Mouse (Mus musculus): Measurements from ENCODE around the gene 2210407C18Rik. TPM values are rescaled to one million over a fixed set of nuclear protein-coding genes. Genes with fewer than 3 reads are reported as not detected.

Gene 2210407C18Rik
- total RNA-seq, 2 experiments from 2014 or later, result not detected

- intact Hi-C loops (cut with DNase I), result no loop called here
- DNase-seq (ENCODE audit: extremely low spot score in 1 of 2, low spot score in 2 of 2), result no peak
Measured at GRCm38 (mm10) chr11:58605228-58605627, 10.6 kb downstream of the 2210407C18Rik start.

- no peak for DNase-seq (ENCODE audit: extremely low spot score in 1 of 2, low spot score in 2 of 2)
- intact Hi-C loops (cut with DNase I), result no loop called here
Measured at GRCm38 (mm10) chr11:58604688-58605087, 11.2 kb downstream of the 2210407C18Rik start.

- intact Hi-C loops (cut with DNase I), result no loop called here
- no peak for DNase-seq (ENCODE audit: extremely low spot score in 1 of 2, low spot score in 2 of 2)
Measured at GRCm38 (mm10) chr11:58602800-58603560, 12.9 kb downstream of the 2210407C18Rik start.

DNA sequence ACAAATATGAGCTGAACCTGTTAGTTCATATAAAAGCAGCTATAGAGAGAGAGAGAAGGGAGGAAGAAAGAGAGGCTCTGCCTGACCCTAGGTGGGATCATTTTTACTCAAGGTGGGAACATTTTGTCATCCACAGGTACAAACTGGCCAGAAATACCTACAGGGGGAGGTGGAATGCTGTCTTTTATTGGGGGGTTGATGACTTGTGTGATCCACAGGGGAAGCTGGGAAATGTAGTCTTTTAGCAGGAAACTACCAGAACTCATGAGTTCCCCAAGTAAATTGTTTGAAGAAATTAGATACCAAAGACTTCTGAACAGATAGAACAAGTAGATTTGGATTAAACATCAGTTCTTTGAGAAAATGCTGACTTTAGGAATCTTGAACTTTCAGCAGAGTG is 13.8 kb downstream of the 2210407C18Rik start:
- intact Hi-C loops (cut with DNase I), result no loop called here
- no peak for DNase-seq (ENCODE audit: extremely low spot score in 1 of 2, low spot score in 2 of 2)

- intact Hi-C loops (cut with DNase I), result no loop called here
- no peak for DNase-seq (ENCODE audit: extremely low spot score in 1 of 2, low spot score in 2 of 2)
Measured at GRCm38 (mm10) chr11:58597837-58598236, 18.0 kb downstream of the 2210407C18Rik start.

DNA sequence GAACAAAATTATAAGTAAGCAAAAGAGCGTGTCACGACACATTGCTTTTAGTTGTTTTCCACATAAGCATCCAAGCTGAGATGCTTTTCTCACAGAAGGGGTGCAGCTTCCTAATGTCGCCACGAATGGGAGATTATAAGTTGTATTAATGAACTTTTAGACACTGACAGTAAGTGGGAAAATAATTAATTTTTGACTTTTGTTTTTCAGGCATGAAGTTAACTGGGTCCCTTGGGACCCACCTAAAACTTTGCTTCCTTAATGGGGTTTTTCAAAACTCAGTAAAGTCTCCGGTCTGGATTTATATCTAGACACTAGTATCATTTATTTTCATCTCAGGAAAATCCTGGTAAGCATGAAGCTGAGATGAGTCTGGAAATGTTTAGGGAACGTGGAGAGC is 21.1 kb downstream of the 2210407C18Rik start, which contains the start of gene Olfr324:
TSS of gene Olfr324 (plus strand) at position 301 of the 400 bp plus-strand sequence.
- intact Hi-C loops (cut with DNase I), result no loop called here
- DNase-seq (ENCODE audit: extremely low spot score in 1 of 2, low spot score in 2 of 2), result no peak

- intact Hi-C loops (cut with DNase I), result no loop called here
- no peak for DNase-seq (ENCODE audit: extremely low spot score in 1 of 2, low spot score in 2 of 2)
Measured at GRCm38 (mm10) chr11:58588620-58589250, 27.1 kb downstream of the 2210407C18Rik start.

DNA sequence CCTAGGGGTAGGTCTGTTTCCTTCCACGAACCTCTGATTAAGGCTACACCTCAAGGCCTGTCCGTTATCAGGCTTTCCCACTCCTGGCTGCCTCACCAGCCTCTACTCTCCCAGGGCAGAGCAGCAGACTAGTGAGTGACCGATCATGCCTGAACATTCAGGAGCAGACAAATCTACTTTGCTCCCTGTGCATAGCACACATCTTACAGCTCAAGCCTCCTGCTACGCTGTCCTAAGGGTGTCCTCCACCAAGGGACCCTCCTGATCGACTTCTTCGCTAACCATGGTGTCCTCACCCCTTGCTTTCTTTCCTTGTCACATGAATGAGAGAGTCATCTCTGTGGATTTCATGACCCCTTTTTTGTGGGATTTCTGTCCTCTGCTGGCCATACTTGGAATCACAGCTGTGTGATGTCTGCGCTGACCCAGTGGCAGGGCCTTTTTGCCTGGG is 28.0 kb downstream of the 2210407C18Rik start:
- peak in 1 of 2 experiments; percentile 30 for DNase-seq (ENCODE audit: extremely low spot score in 1 of 2, low spot score in 2 of 2)
- intact Hi-C loops (cut with DNase I), result loop anchor here (2.0 kb wide), 1 partner anchor 185 kb away; no protein-coding TSS in a partner anchor

DNA sequence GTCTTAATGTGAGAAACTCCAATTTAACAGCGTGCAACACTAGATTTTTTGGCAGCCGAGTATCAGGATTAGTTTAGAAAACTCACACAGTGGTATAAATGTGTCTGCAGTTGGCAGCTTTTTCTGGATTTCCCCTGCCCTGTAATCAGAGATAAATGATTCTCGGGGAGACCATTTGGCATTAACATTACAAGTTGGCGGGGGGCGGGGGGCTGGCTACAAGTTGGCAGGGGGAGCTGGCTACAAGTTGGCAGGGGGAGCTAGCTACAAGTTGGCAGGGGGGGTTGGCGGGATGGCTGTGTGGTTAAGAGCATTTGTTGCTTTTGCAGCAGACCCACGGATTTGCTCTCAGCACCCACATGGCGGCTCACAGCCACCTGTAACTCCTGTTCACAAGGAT is 37.2 kb downstream of the 2210407C18Rik start:
- intact Hi-C loops (cut with DNase I), result no loop called here
- peak in 1 of 2 experiments; percentile 57 for DNase-seq (ENCODE audit: extremely low spot score in 1 of 2, low spot score in 2 of 2)

DNA sequence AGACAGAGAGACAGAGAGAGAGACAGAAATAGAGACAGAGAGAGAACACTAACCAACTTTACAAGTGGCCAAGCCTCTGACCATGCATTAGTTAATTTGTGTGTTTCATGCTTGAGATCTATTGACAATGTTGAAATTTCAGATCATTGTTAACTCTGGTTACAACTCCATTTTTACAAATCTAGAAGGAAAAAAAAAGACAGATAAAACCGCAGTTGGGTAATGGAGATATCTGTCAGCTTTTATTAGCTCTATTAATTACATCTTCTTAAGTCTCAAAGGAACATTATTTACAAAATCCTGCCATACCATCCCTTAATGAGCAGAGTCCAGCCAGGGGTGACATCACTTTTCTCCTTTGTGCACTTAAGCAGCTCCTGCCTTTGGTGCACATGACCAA is 38.4 kb downstream of the 2210407C18Rik start, which contains the start of gene Olfr325:
TSS of gene Olfr325 (plus strand) at position 301 of the 400 bp plus-strand sequence.
- no peak for DNase-seq (ENCODE audit: extremely low spot score in 1 of 2, low spot score in 2 of 2)
- intact Hi-C loops (cut with DNase I), result no loop called here

DNA sequence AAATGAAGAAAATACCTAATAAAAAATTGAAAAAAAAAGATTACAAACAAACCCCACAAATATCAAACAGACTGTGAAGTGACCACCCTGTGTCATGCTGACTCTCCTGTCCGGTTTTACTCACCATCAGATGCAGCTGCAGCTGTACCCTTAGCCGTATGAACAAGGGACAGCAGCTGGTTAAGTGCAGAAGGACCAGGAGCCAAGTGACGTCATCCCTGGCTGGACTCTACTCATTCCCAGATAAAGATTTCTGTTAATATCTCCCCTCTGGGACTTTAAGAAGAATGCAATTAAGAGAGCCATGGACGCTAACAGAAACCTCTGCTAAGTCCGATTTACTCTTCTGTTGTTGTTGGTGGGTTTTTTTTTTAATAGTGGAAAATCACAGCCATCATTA is 45.5 kb downstream of the 2210407C18Rik start, which contains the start of gene Olfr224:
TSS of gene Olfr224 (minus strand) at position 149 of the 400 bp plus-strand sequence.
- DNase-seq (ENCODE audit: extremely low spot score in 1 of 2, low spot score in 2 of 2), result no peak
- intact Hi-C loops (cut with DNase I), result no loop called here

Other genes with a start within 250 kb of the 2210407C18Rik start
- gene Lypd8, start 237.0 kb downstream of the 2210407C18Rik start, total RNA-seq (2021), result not detected
- gene 1810065E05Rik, start 195.0 kb downstream of the 2210407C18Rik start, total RNA-seq (2021), result not detected
- not detected for gene Gm12253, start 183.5 kb downstream of the 2210407C18Rik start, total RNA-seq (2021)
- gene Lypd9, start 163.2 kb downstream of the 2210407C18Rik start, total RNA-seq (2021), result not detected
- gene Olfr30, start 153.8 kb downstream of the 2210407C18Rik start, total RNA-seq (2021), result not detected
- gene Olfr332, start 123.5 kb downstream of the 2210407C18Rik start, total RNA-seq (2021), result not detected
- gene Olfr331, start 113.5 kb downstream of the 2210407C18Rik start, total RNA-seq (2021), result not detected
- gene Olfr330, start 81.2 kb downstream of the 2210407C18Rik start, total RNA-seq (2021), result not detected
- gene Olfr329-ps, start 69.7 kb downstream of the 2210407C18Rik start, total RNA-seq (2021), result not detected
- under 1 TPM in 1 of 2 experiments, not detected in 1; 0.11 TPM for gene Olfr328, start 60.4 kb downstream of the 2210407C18Rik start, total RNA-seq (2021)
- gene Olfr224, start 45.5 kb downstream of the 2210407C18Rik start, total RNA-seq (2021), result not detected
- gene Olfr325, start 38.3 kb downstream of the 2210407C18Rik start, total RNA-seq (2021), result not detected
- not detected for gene Olfr324, start 21.0 kb downstream of the 2210407C18Rik start, total RNA-seq (2021)
- gene Olfr323, start 14.4 kb upstream of the 2210407C18Rik start, total RNA-seq (2021), result not detected
- gene Trim58, start 24.4 kb upstream of the 2210407C18Rik start, total RNA-seq (2021), result under 1 TPM in 1 of 2 experiments, not detected in 1; 0.20 TPM
- gene Olfr322, start 42.7 kb upstream of the 2210407C18Rik start, total RNA-seq (2021), result not detected
- not detected for gene Olfr320, start 65.0 kb upstream of the 2210407C18Rik start, total RNA-seq (2021)
- gene Olfr319, start 83.1 kb upstream of the 2210407C18Rik start, total RNA-seq (2021), result not detected
- not detected for gene Olfr318, start 107.9 kb upstream of the 2210407C18Rik start, total RNA-seq (2021)
- under 1 TPM; 0.20 to 0.30 TPM for gene Olfr317, start 123.1 kb upstream of the 2210407C18Rik start, total RNA-seq (2021)
- under 1 TPM; 0.24 to 0.28 TPM for gene Olfr316, start 136.7 kb upstream of the 2210407C18Rik start, total RNA-seq (2021)
- gene Olfr315, start 157.1 kb upstream of the 2210407C18Rik start, total RNA-seq (2021), result not detected
- not detected for gene Olfr314, start 166.9 kb upstream of the 2210407C18Rik start, total RNA-seq (2021)
- 1 to 10 TPM; 1.2 to 2.2 TPM for gene Fam183b, start 185.9 kb upstream of the 2210407C18Rik start, total RNA-seq (2021)
- gene Olfr313, start 198.9 kb upstream of the 2210407C18Rik start, total RNA-seq (2021), result not detected
- not detected for gene Olfr312, start 213.2 kb upstream of the 2210407C18Rik start, total RNA-seq (2021)
- gene Olfr311, start 223.2 kb upstream of the 2210407C18Rik start, total RNA-seq (2021), result not detected
- 10 to 100 TPM; 17.5 to 18.7 TPM for gene Gm12258, start 231.1 kb upstream of the 2210407C18Rik start, total RNA-seq (2021)